Mouse (Mus musculus) frontal cortex, adult 2 months (tissue): ENCODE data around the gene Aktip. TPM values are rescaled to one million over a fixed set of nuclear protein-coding genes. Genes with fewer than 3 reads are reported as not detected.

Experiments used
- DNase-seq, 2 experiments: peaks; one replicate each; pipeline ENCODE4 v3.0.0; 2022; ENCODE audit warnings: low spot score in 1 of 2; ENCODE audit errors: extremely low spot score in 1 of 2
- polyA plus RNA-seq: library from polyadenylated mRNA; depleted of rRNA; stranded (reverse); fragments of >200 nt; gene quantifications from 2 replicates; pipeline ENCODE4 v1.2.3, GENCODE M21; 2012

Aktip gene
- polyA plus RNA-seq, 1 experiment, result 108 TPM

DNA sequence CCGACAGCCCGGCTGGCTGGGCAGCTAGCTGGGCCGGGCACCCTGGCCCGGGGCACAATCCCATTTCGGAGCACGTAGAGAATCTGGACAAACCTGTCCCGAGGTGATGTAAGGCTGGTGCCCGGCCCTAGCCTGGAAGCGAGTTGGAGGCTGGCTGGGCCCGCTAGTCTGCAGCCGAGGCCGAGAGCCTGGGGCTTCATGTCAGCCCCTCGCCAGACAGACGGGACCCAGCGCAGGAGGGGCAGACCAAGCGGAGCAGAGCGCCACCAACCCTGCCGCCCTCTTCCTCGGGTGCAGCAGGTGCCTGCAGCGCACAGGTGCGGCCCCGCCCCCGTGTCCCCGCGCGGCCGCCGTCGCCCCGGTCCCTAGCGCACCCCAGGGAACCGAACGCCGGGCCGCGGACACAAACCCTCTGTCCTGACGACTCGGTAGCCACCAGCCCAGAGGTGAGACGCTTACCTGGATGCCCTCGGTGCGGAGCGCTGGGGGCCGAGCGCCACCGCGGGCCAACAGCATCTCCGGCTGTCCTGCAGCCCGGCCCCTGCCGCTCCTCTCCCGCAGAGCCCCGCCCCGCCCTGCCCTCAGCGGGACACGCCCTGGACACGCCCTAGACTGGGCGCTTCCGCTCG is 66.2 kb downstream of the Aktip start:
- no peak for DNase-seq

DNA sequence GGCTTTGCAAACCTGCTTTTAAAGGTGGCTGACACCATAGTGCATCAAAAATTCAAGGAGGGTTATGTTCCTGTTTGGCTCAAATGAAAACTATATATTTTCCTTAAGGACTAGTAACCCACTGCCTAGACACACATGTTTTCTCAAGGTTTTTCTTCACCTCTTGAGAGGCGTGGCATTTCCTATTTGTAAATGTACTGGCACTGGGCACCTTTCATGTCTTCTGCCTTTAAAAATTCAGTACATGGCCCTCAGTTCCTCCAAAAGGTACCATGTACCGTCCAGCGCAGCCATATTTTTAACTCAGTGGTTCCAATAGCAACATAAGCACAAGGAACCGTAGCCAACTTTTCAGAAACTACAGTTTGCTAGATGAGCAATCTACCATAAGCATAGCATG is 67.0 kb downstream of the Aktip start:
- DNase-seq, result no peak

GRCm38 (mm10) chr8:91126786-91127185 is 73.0 kb downstream of the Aktip start:
- peak; percentile 59 to 76 for DNase-seq

DNA sequence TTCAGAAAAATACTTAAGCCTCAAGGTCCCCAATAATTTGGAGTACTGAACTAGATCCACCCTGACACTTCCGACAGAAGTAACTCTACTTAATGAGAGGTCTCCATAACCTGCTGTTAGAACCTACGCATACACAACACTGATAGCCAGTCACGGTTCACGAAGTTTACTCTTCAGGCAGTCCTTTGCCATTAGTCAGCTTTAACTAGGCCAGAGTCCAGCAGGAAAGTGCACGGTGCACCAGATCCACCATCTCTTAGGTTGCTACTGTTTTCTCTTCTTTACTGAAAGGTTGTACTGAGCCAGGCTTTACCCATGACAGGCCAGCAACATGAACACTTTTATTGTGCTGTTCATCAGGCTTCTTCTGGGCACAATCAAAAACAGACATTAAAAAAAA is 75.5 kb downstream of the Aktip start:
- no peak for DNase-seq

- no peak for DNase-seq
These were observed 81.6 kb downstream of the Aktip start for GRCm38 (mm10) chr8:91118131-91118530.

GRCm38 (mm10) chr8:91117537-91117936 is 82.2 kb downstream of the Aktip start:
- DNase-seq, result no peak

GRCm38 (mm10) chr8:91114910-91115309 is 84.9 kb downstream of the Aktip start:
- no peak for DNase-seq

DNA sequence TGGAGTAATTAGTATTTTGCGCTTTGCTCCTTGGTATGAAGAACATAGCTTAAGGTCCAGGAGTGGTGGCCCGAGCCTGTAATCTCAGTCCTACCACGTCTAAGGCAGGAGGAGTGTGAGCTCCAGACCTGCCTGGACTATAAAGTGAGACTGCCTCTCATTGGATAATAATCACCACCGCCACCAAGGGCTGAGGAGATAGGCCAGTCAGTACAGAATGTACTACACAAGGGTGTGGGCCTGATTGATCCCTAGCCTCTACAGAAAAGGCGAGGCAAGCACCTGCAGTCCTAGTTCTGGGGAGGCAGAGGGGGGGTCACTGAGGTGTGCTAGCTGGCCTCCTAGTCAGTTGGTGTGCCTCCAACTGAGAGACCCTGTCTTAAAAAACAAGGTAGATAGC is 85.3 kb downstream of the Aktip start:
- DNase-seq, result no peak

DNA sequence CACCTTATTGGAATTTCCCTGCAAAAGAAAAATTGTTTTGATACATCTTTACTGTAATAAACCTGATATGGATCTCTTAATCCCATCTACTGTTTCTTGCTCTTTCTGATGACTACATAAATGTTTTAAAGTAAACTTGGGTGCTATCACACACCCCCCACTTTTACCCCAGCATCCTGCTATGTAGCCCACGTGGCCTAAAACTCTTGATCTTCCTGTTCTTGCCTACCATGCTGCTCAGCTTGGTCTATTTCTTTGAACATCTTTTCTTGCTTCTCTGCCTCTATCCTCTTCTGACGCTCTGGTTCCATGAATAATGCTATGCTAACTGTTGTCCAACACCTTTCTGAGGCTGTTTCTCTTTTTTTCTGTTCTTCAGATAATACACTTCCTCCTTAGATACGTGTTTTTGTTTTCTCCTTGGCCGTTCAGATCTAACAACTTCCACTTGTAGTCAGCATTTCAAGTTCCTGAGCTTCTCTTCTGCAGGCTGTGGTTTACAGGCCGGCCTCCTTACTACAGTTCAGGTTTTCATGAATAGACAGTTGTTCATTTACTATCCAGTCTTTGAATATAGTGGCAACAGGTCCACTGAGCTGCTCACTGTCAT is 87.8 kb downstream of the Aktip start:
- DNase-seq, result no peak

GRCm38 (mm10) chr8:91106271-91106670 is 93.5 kb downstream of the Aktip start:
- DNase-seq, result no peak

DNA sequence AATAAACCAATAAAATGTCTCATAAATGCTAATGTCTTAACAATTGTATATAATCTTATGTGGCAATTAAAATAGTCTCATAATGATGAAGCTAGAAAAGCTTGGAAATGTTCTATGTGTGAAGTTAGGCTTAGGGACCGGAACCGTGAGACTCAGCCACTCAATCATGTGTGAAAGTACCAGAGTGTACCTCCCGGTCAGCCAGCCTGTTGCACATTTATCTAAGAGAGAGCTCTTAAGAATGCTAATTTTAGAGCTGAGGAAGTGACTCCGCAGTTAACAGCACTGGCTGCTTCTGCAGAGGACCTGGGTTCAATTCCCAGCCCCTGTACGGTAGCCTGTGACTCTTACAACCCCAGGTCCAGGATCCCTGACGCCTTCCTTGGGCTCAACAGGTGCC is 101.7 kb downstream of the Aktip start:
- no peak for DNase-seq

- no peak for DNase-seq
These were observed 105.6 kb downstream of the Aktip start for GRCm38 (mm10) chr8:91094135-91094534.

- no peak for DNase-seq
These were observed 110.2 kb downstream of the Aktip start for GRCm38 (mm10) chr8:91089601-91090000.

DNA sequence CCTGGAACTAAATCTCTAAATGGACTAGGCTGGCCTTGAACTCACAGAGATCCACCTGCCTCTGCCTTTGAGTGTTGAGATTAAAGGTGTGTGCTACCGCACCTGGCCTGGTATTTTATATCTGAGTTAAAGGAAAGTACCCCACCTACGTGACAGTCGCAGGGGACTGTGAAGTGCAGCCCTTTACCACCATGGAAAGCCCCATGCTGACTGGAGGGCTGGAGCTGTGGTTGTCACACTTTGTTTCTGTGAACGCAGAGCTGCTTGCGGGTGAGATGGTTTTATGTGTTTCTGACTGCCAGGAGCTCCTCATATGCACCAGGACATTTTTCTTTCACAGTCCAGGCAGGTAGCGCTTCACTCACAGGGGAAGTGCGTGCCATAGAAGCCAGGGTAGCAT is 111.3 kb downstream of the Aktip start:
- DNase-seq, result no peak

DNA sequence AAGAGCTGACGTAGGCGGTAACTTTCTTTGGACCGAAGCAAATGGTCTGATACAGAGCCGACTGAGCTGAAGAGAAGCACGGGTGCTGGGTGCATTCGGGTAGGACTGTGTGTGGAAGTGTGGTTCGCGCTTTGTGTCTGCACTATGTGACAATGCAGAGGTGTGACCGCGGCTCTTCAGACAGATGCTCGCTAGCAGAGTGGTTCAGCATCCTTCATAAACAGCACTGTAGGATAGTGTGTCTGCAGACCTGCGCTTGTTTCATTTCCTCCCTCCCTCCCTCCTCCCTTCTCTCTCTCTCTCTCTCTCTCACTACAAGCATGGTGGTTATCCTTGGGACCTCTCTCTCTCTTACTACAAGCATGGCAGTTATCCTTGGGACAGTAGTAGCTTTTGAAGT is 117.3 kb downstream of the Aktip start:
- DNase-seq, result no peak

DNA sequence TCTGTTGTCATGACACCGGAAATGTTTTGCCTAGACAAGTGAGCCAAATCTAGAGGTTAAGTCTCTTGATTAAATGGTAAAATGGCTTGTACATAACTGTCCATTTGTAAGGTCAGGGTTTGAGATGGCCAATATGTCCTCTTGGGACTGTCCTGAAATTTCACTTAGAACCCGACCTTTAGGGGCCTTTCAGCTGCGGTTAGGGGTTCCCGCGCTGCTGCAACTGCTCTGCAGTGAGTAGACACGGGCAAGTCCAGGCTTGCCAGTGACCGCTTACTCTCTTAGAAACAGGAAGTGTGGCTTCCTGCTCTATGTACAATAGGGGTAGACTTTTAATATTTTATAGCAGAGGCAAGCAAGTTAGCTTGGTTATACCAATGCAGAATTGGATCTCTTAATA is 117.9 kb downstream of the Aktip start:
- DNase-seq, result no peak

DNA sequence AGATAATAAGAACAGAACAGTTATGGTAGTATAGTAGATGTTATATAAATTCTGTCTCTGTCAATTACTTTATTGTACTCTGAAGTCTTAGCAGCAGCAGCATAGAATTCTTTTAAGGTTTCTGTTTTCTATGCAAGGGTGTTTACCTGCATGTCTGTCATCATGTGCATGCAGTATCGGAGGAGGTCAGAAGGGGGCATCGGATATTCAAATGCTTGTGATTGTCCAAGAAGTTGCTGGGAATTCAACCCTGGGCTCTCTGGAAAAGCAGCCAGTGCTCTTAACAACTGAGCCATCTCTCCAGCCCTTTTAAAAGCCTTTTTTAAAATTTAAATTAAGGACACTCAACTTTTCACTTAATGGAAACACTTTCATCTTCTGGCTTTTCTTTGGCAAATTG is 120.1 kb downstream of the Aktip start:
- no peak for DNase-seq

DNA sequence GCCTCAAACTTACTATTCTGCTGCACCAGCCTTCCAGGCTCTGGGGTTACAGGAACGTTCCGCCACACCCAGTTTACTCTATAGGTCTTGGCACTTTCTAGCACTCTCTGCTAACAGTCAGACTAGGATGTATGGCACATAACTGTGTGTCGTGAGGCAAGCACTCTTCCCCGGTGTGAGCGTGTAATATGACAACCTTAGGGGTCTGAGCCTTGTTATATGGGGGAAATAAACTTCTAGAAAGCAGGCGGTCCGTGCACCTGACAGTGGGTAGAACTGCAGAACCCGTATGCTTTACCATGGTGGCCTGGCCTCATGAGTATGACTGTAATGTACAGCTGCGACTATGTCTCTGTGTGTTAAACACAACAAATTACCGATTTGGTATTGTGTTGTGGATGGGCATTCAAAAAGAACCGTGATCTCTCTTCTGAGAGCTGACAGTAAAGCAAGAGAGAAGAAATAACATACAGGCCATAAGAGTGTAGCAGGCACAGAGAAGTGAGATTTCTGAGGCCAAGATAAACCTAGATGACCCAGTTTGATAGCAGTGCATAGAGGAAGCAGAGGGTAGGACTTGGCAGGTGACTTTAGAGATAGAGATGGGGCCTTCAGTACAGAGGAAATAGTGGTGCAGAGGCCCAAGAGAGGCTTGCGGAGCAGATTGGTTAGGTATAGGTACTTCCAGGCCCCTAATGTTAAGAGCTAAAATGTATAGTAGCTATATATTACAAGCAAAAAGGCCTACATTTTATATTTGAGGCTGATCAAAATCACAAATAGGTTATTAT is 122.5 kb downstream of the Aktip start:
- no peak for DNase-seq

DNA sequence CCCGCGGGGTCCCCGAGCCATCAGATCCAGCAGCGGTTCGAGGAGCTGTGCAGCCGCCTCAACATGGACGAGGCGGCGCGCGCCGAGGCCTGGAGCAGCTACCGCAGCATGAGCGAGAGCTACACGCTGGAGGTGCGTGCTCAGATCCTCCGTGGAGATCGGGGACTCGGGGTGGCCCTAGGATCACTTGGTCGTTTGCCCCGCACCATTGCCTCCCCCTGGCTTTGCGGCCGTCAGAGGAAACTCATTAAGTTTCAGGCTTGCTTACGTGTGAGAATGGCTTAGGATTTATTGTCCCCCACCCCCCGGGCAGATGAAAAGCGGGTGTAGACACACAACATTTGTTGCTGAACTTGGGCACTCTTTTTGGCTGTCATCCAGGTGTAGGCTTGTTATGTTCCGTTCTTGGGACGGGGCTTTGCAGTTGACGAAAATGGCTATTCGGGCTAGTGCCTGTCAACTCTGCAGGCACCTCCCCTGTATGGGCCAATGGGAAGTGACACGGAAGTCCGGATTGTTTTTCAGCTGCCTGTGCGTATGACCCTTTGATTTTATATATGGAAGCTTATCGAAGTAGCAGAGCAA is 129.4 kb downstream of the Aktip start:
- peak; percentile 63 to 77 for DNase-seq

DNA sequence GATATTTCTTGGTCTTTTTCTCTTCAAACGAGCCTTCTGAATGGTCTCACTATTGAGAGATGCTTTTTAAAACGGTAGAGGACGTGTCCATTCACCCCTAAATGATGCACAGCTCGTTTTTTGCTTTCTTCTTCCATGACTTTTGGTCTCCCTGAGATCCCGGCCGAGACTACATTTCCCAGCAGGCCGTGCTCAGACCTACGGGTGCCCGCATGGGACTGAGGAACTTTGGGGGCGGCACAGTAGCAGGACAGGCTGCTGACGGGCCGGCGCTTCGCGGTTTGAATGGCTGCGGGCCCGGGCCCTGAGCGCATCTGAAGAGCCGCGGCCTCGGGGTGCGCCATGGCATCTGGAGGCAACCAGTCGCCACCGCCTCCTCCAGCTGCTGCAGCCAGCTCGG is 129.9 kb downstream of the Aktip start, which contains the start of gene Rbl2:
Gene Rbl2, plus strand, starts transcription at position 224 of the 400 bp plus-strand sequence.
- DNase-seq, result peak; percentile 93 to 98

DNA sequence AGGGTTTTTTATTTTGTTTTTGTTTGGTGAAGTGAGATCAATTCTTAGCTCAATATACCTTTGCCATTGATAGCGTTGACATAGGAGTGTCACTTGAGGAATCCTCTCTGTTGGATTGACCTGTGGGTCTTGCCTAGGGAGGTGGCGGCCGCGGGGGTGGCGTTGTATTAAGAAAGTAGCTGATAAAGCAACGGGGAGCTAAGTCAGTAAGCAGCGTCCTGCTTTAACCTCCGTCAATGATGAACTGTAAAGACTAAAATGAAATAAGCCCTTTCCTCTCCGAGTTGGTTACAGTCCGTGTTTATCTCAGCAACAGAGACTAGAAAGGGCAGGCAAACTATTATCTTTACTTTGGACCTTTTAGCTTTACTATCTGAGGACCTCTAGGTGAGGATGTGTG is 130.4 kb downstream of the Aktip start:
- DNase-seq, result no peak
